Mouse (Mus musculus) embryonic facial prominence, embryonic 14.5 days (tissue): ENCODE measurements around the gene Jmjd1c. TPM values are rescaled to one million over a fixed set of nuclear protein-coding genes. Genes with fewer than 3 reads are reported as not detected.

Source experiments
- ATAC-seq: fragments of 200-750 bp; cut with Nextera tagmentation; 2 replicates; pipeline ENCODE4 v1.8.0; 2017; ENCODE audit warnings: low read depth, moderate number of reproducible peaks, moderate TSS enrichment
- DNase-seq: peaks from one replicate; pipeline ENCODE4 v3.0.0-alpha.2; 2015; ENCODE audit warnings: low spot score
- H3K27ac ChIP-seq: fragments of 300-500 bp; sonication (generic); replicated peaks from 2 replicates; pipeline ENCODE4 v1.5.1; 2014; ENCODE audit warnings: low read depth, mild to moderate bottlenecking, low read length, moderate library complexity
- H3K27me3 ChIP-seq: fragments of 300-500 bp; sonication (generic); replicated peaks from 2 replicates; pipeline ENCODE4 v1.6.1; 2014; ENCODE audit warnings: low read length; ENCODE audit not compliant: control insufficient read depth, insufficient read depth
- H3K36me3 ChIP-seq: fragments of 300-500 bp; sonication (generic); 2 replicates; pipeline ENCODE4 v1.6.1; 2014; ENCODE audit warnings: low read length, mixed read lengths; ENCODE audit not compliant: control insufficient read depth, insufficient read depth
- H3K4me1 ChIP-seq: fragments of 300-500 bp; sonication (generic); 2 replicates; pipeline ENCODE4 v1.6.1; 2014; ENCODE audit warnings: antibody characterized with exemption, low read length; ENCODE audit not compliant: control insufficient read depth, insufficient read depth
- H3K4me2 ChIP-seq: fragments of 300-500 bp; sonication (generic); 2 replicates; pipeline ENCODE4 v1.6.1; 2014; ENCODE audit warnings: low read depth, mild to moderate bottlenecking, low read length, moderate library complexity, mixed read lengths
- H3K4me3 ChIP-seq: fragments of 300-500 bp; sonication (generic); 2 replicates; pipeline ENCODE4 v1.5.1; 2014; ENCODE audit warnings: low read depth, mild to moderate bottlenecking, low read length
- H3K9ac ChIP-seq: fragments of 300-500 bp; sonication (generic); 2 replicates; pipeline ENCODE4 v1.6.1; 2014; ENCODE audit warnings: low read depth, mild to moderate bottlenecking, low read length, moderate library complexity, mixed read lengths
- H3K9me3 ChIP-seq: fragments of 300-500 bp; sonication (generic); 2 replicates; pipeline ENCODE4 v1.6.1; 2016; ENCODE audit warnings: low read length; ENCODE audit not compliant: control insufficient read depth
- WGBS: fragments of 180-500 bp; shearing (Covaris S2); extraction: QIAGEN DNeasy Blood & Tissue Kit; methylation state at CpG from one replicate; pipeline ENCODE4 v1.1.7; 2014; 5-methylcytosine and 5-hydroxymethylcytosine counted together
- polyA plus RNA-seq: library from polyadenylated mRNA; unstranded; fragments of >200 nt; fragmentation: Nextera tagmentation; extraction: Ambion mirVana; gene quantifications from 2 replicates; pipeline ENCODE4 v1.2.1, GENCODE M21; 2014

Jmjd1c gene
- polyA plus RNA-seq, 1 experiment from 2014 or later = 44.0 TPM

GRCm38 (mm10) chr10:67180799-67181198 is 84.9 kb downstream of the Jmjd1c start:
- H3K27ac ChIP-seq = no peak overlapping the region
- H3K4me1 ChIP-seq = peaks cover 10% of the 10 kb centered on the region
- no peak overlapping the region for H3K9ac ChIP-seq
- H3K36me3 ChIP-seq = no peaks in the 10 kb centered on the region
- WGBS = 50% methylated on average over 5 of the region's 5 CpGs
- DNase-seq (no peak), ATAC-seq (no peak)
- H3K9me3 ChIP-seq = no peaks in the 10 kb centered on the region
- no peak overlapping the region for H3K4me3 ChIP-seq
- no peaks in the 10 kb centered on the region for H3K27me3 ChIP-seq
- H3K4me2 ChIP-seq = no peak overlapping the region

GRCm38 (mm10) chr10:67182651-67183050 is 86.7 kb downstream of the Jmjd1c start:
- no peaks in the 10 kb centered on the region for H3K27me3 ChIP-seq
- peak overlapping the region; percentile 52; the same call in 1 of the 2 replicates for H3K27ac ChIP-seq
- H3K9ac ChIP-seq = no peak overlapping the region
- H3K9me3 ChIP-seq = no peaks in the 10 kb centered on the region
- 40% methylated on average over 3 of the region's 3 CpGs for WGBS
- no peak overlapping the region for H3K4me3 ChIP-seq
- ATAC-seq (no peak), DNase-seq (peak; percentile 37)
- H3K4me2 ChIP-seq = no peak overlapping the region
- no peaks in the 10 kb centered on the region for H3K36me3 ChIP-seq
- peaks cover 13% of the 10 kb centered on the region for H3K4me1 ChIP-seq

- H3K27me3 ChIP-seq = no peaks in the 10 kb centered on the region
- H3K4me2 ChIP-seq = no peak overlapping the region
- no peaks in the 10 kb centered on the region for H3K9me3 ChIP-seq
- H3K4me3 ChIP-seq = no peak overlapping the region
- peaks cover 16% of the 10 kb centered on the region for H3K4me1 ChIP-seq
- DNase-seq (no peak), ATAC-seq (no peak)
- H3K27ac ChIP-seq = peak overlapping the region; percentile 52; the same call in 1 of the 2 replicates
- no peak overlapping the region for H3K9ac ChIP-seq
- H3K36me3 ChIP-seq = no peaks in the 10 kb centered on the region
- 69% methylated on average over 1 of the region's 1 CpGs for WGBS
Measured at GRCm38 (mm10) chr10:67183086-67183485, 87.2 kb downstream of the Jmjd1c start.

GRCm38 (mm10) chr10:67184441-67185070 is 88.6 kb downstream of the Jmjd1c start:
- 52% methylated on average over 3 of the region's 3 CpGs for WGBS
- no peaks in the 10 kb centered on the region for H3K27me3 ChIP-seq
- ATAC-seq (no peak), DNase-seq (no peak)
- no peak overlapping the region for H3K9ac ChIP-seq
- peaks cover 16% of the 10 kb centered on the region for H3K4me1 ChIP-seq
- no peaks in the 10 kb centered on the region for H3K36me3 ChIP-seq
- no peak overlapping the region for H3K4me3 ChIP-seq
- no peaks in the 10 kb centered on the region for H3K9me3 ChIP-seq
- H3K27ac ChIP-seq = peak overlapping the region; percentile 97; the same call in 1 of the 2 replicates
- no peak overlapping the region for H3K4me2 ChIP-seq

GRCm38 (mm10) chr10:67185491-67186081 is 89.7 kb downstream of the Jmjd1c start:
- peak overlapping the region; percentile 97 for H3K27ac ChIP-seq
- no peaks in the 10 kb centered on the region for H3K36me3 ChIP-seq

GRCm38 (mm10) chr10:67186489-67186888 is 90.6 kb downstream of the Jmjd1c start:
- Histone ChIP-seq H3K27ac (peak overlapping the region; percentile 97), H3K9ac (peak overlapping the region; percentile 77)
- ATAC-seq = no peak

More at GRCm38 (mm10) chr10:67185491-67186081, 89.7 kb downstream of the Jmjd1c start:
- H3K27me3 ChIP-seq = no peaks in the 10 kb centered on the region
- peak overlapping the region; percentile 52 for H3K4me3 ChIP-seq
- peak overlapping the region; percentile 77 for H3K9ac ChIP-seq
- ATAC-seq = peak; percentile 98
- H3K9me3 ChIP-seq = no peaks in the 10 kb centered on the region
- WGBS = under 1% methylated on average over 23 of the region's 23 CpGs
- DNase-seq = peak; percentile 96
- peak overlapping the region; percentile 83 for H3K4me2 ChIP-seq
- H3K4me1 ChIP-seq = peaks cover 16% of the 10 kb centered on the region

GRCm38 (mm10) chr10:67187001-67187453 is 91.1 kb downstream of the Jmjd1c start:
- Histone ChIP-seq H3K27me3 (no peaks in the 10 kb centered on the region), H3K9me3 (no peaks in the 10 kb centered on the region), H3K4me3 (peak overlapping the region; percentile 52), H3K4me2 (peak overlapping the region; percentile 83), H3K4me1 (peaks cover 16% of the 10 kb centered on the region), H3K9ac (peak overlapping the region; percentile 77), H3K36me3 (no peaks in the 10 kb centered on the region), H3K27ac (peak overlapping the region; percentile 97)
- WGBS = 4% methylated on average over 5 of the region's 5 CpGs
- DNase-seq (peak; percentile 88), ATAC-seq (peak; percentile 58)

More at GRCm38 (mm10) chr10:67186489-67186888, 90.6 kb downstream of the Jmjd1c start:
- Histone ChIP-seq H3K4me1 (peaks cover 16% of the 10 kb centered on the region), H3K27me3 (no peaks in the 10 kb centered on the region), H3K4me3 (peak overlapping the region; percentile 52), H3K9me3 (no peaks in the 10 kb centered on the region), H3K4me2 (peak overlapping the region; percentile 83), H3K36me3 (no peaks in the 10 kb centered on the region)
- no peak for DNase-seq

- no peak for DNase-seq
- Histone ChIP-seq H3K4me3 (peak overlapping the region; percentile 52), H3K4me2 (peak overlapping the region; percentile 83), H3K4me1 (peaks cover 13% of the 10 kb centered on the region), H3K27ac (peak overlapping the region; percentile 97; the same call in 1 of the 2 replicates), H3K9me3 (peaks cover 3% of the 10 kb centered on the region; the same call in 1 of the 2 replicates), H3K27me3 (no peaks in the 10 kb centered on the region), H3K9ac (peak overlapping the region; percentile 77), H3K36me3 (peaks cover 7% of the 10 kb centered on the region)
- ATAC-seq = no peak
- 75% methylated on average over 2 of the region's 2 CpGs for WGBS
Measured at GRCm38 (mm10) chr10:67187952-67188351, 92.0 kb downstream of the Jmjd1c start.
